ENCODE assay signal across 19 mouse cellular contexts in the genomic region with DNA sequence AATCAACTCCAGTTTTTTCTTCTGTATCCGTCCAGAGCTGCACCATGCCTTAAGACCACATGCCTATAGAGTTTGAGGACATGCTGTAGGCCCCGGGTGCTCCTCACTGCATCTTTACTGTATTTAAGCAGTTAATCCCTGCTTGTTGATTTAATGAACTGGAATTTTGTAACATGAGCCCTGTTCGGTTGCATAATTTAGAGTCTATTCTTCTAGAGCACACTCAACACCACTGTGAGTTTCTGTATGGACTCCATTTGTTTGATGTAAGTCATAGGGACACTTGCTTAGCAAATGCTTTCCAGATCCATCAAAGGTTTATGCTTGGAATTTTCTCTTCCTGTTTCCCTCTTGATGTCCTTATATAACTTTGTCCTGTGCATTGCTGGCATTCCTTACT. TPM values are rescaled to one million over a fixed set of nuclear protein-coding genes. Genes with fewer than 3 reads are reported as not detected.
DNase-seq lines count a peak whose midpoint lies in the region; ATAC-seq and TF ChIP-seq lines count a peak whose summit lies in the region.
"Had no signal": no experiment of that assay in that cellular context is flagged by ENCODE, and none has a peak within 500 bp of the region (broad histone marks: within the 10 kb centered on the region; RNA-seq: fewer than 3 reads in every experiment).

No protein-coding gene starts in this region.

- no peak for TF ChIP-seq CTCF in kidney, postnatal 0 days (IDR thresholded peaks at IDR 0.05; ENCODE audit: low read depth)
- no peak for TF ChIP-seq CTCF in kidney, adult 2 months (conservative IDR thresholded peaks at IDR 0.05; ENCODE audit: insufficient read depth, insufficient read length, low read depth, low read length)

- H3K27ac ChIP-seq in kidney, postnatal 0 days, result peak overlapping the region; percentile 19; the same call in 1 of the 2 replicates
- no peak overlapping the region for H3K27ac ChIP-seq in kidney, adult 2 months (ENCODE audit: insufficient read depth, low read depth, low read length)
- H3K27ac ChIP-seq: heart, adult 2 months; hindbrain, embryonic 14.5 days; macrophage; midbrain, embryonic 12.5 days; neural tube, embryonic 13.5 days had no signal

- no peak overlapping the region for H3K4me3 ChIP-seq in kidney, postnatal 0 days (replicated peaks; ENCODE audit: low read depth, low read length)
- H3K4me3 ChIP-seq in kidney, adult 2 months (ENCODE audit: insufficient read depth, low read depth, low read length), result no peak overlapping the region
- H3K4me3 ChIP-seq: heart, adult 2 months; midbrain, embryonic 12.5 days; neural tube, embryonic 13.5 days had no signal

- no peak for TF ChIP-seq POLR2A in kidney, adult 2 months (IDR thresholded peaks at IDR 0.05; ENCODE audit: low read depth, low read length)

- peaks cover 19% of the 10 kb centered on the region; the same call in 1 of the 2 replicates for H3K4me1 ChIP-seq in kidney, postnatal 0 days (replicated peaks; ENCODE audit: insufficient read depth, low read length)
- H3K4me1 ChIP-seq in kidney, adult 2 months (ENCODE audit: control insufficient read depth, insufficient read depth, low read length), result peaks cover 6% of the 10 kb centered on the region

- no peak overlapping the region for H3K9ac ChIP-seq in kidney, postnatal 0 days (ENCODE audit: low read depth, low read length)
- H3K9ac ChIP-seq: hindbrain, embryonic 14.5 days; midbrain, embryonic 12.5 days; neural tube, embryonic 13.5 days had no signal

- peak; percentile 70 for DNase-seq in kidney, postnatal 0 days (ENCODE audit: low spot score)
- DNase-seq in kidney, adult 2 months, result no peak
- peak; percentile 71 for DNase-seq in Muller cell, postnatal 12 days (ENCODE audit: inconsistent ontology term)
- DNase-seq in adipocyte (ENCODE audit: low spot score), result peak; percentile 47
- DNase-seq in lung, postnatal 25 days (ENCODE audit: low spot score), result peak; percentile 53
- no peak for DNase-seq in B cell, adult 2 months
- DNase-seq in cerebellum, adult 9-10 months, result no peak
- DNase-seq in c-Kit-positive CD71-positive TER-119-positive erythroid progenitor cells, embryonic 14.5 days (ENCODE audit: low spot score), result no peak
- DNase-seq: adrenal gland, adult 8-10 months; cerebellum, adult 2 months; heart, adult 2 months; kidney, adult 18-20 months; liver; right cerebral cortex, postnatal 25 days had no signal

- no peak for ATAC-seq in kidney, postnatal 0 days (replicated peaks; ENCODE audit: low FRiP score, low read depth)
- ATAC-seq: forebrain, embryonic 14.5 days had no signal

- no peaks in the 10 kb centered on the region for H3K27me3 ChIP-seq in kidney, postnatal 0 days (ENCODE audit: insufficient read depth, low read length)
- no peaks in the 10 kb centered on the region for H3K27me3 ChIP-seq in kidney, adult 2 months (replicated peaks; ENCODE audit: control insufficient read depth, insufficient read depth, low read length)
- H3K27me3 ChIP-seq: midbrain, embryonic 12.5 days; neural tube, embryonic 13.5 days had no signal

- H3K9me3 ChIP-seq in kidney, postnatal 0 days (replicated peaks; ENCODE audit: low read length), result no peaks in the 10 kb centered on the region
- H3K9me3 ChIP-seq: midbrain, embryonic 12.5 days; neural tube, embryonic 13.5 days had no signal

- no peaks in the 10 kb centered on the region for H3K36me3 ChIP-seq in kidney, postnatal 0 days (ENCODE audit: insufficient read depth, low read length)
- H3K36me3 ChIP-seq in kidney, adult 2 months (ENCODE audit: control insufficient read depth, insufficient read depth, low read length), result no peaks in the 10 kb centered on the region
- H3K36me3 ChIP-seq: midbrain, embryonic 12.5 days; neural tube, embryonic 13.5 days had no signal

- WGBS in kidney, postnatal 0 days, result 40% methylated on average over 3 of the region's 3 CpGs
- WGBS in kidney, adult 2 months, result 62% methylated on average over 3 of the region's 3 CpGs

- H3K4me2 ChIP-seq in kidney, postnatal 0 days (ENCODE audit: low read length), result no peak overlapping the region
- H3K4me2 ChIP-seq: hindbrain, embryonic 14.5 days; midbrain, embryonic 12.5 days; neural tube, embryonic 13.5 days had no signal

RNA-seq across cellular contexts. Expression of gene Gnaq, which starts 2.2 kb away (rescaled TPM):
- polyA plus RNA-seq in kidney, postnatal 0 days (2015; fragmentation: Nextera tagmentation; extraction: Ambion mirVana), result 27.2 and 30.0 TPM in 2 replicates
- polyA plus RNA-seq in kidney, adult 2 months (2012; rRNA removed), result 13.2 and 15.6 TPM in 2 replicates

Comparison
In these comparisons a context has a peak if more than half of its experiments do, and no peak if none do; other contexts are left out.
1. DNase-seq: peak in kidney, postnatal 0 days (single experiment), Muller cell, postnatal 12 days (single experiment), adipocyte (single experiment) and lung, postnatal 25 days (single experiment); none in kidney, adult 2 months (single experiment), B cell, adult 2 months (0 of 2), cerebellum, adult 9-10 months (single experiment) and c-Kit-positive CD71-positive TER-119-positive erythroid progenitor cells, embryonic 14.5 days (single experiment).